Mouse (Mus musculus): ENCODE measurements around the gene Zfp937.
"Not testable (repeated sequence)": the region's sequence is repeated elsewhere in the genome, so short reads cannot be mapped to it uniquely, and the experiment has no call there.

Gene Zfp937

GRCm38 (mm10) chr2:150217600-150218362 lies at the start of gene Zfp937:
Zfp937 (plus strand) TSS chr2:150218073.
- peak; percentile 87 for DNase-seq

- no peak for DNase-seq
These were observed 44.0 kb upstream of the Zfp937 start for GRCm38 (mm10) chr2:150173833-150174232.

- DNase-seq, result not testable (repeated sequence)
These were observed 38.3 kb upstream of the Zfp937 start, which contains the start of gene Gm10770 for GRCm38 (mm10) chr2:150179579-150179978. Gm10770 (minus strand) TSS chr2:150179679.

GRCm38 (mm10) chr2:150181046-150181445 lies 36.8 kb upstream of the Zfp937 start:
- not testable (repeated sequence) for DNase-seq

- DNase-seq, result not testable (repeated sequence)
These were observed 36.3 kb upstream of the Zfp937 start, which contains the start of gene Gm14139 for GRCm38 (mm10) chr2:150181570-150181999. Gm14139 (plus strand) TSS chr2:150181755.

- DNase-seq, result not testable (repeated sequence)
These were observed 471 bp downstream of the Zfp937 start for GRCm38 (mm10) chr2:150218363-150218725.

- not testable (repeated sequence) for DNase-seq
These were observed 5.4 kb downstream of the Zfp937 start for GRCm38 (mm10) chr2:150223263-150223662.

- DNase-seq, result no peak
These were observed 25.3 kb downstream of the Zfp937 start for GRCm38 (mm10) chr2:150243211-150243610.

- not testable (repeated sequence) for DNase-seq
These were observed 37.6 kb downstream of the Zfp937 start, which contains the start of gene Gm21994 for GRCm38 (mm10) chr2:150255491-150255890. Gm21994 (minus strand) TSS chr2:150255591.

- not testable (repeated sequence) for DNase-seq
These were observed 39.0 kb downstream of the Zfp937 start for GRCm38 (mm10) chr2:150256861-150257260.

GRCm38 (mm10) chr2:150257291-150257690 lies 39.4 kb downstream of the Zfp937 start, which contains the start of gene Gm14124:
Gm14124 (plus strand) TSS chr2:150257517.
- not testable (repeated sequence) for DNase-seq

All from kidney, postnatal 10 days (tissue).